Mouse (Mus musculus) yolk sac, embryonic 10.5 days (tissue): Measurements from ENCODE around the gene Hs2st1.

Experiments used
- DNase-seq: peaks from one replicate; pipeline ENCODE4 v3.0.0-alpha.2; 2017; ENCODE audit warnings: low spot score

Gene Hs2st1

GRCm38 (mm10) chr3:144551416-144551815, 18.6 kb downstream of the Hs2st1 start:
- no peak for DNase-seq

DNA sequence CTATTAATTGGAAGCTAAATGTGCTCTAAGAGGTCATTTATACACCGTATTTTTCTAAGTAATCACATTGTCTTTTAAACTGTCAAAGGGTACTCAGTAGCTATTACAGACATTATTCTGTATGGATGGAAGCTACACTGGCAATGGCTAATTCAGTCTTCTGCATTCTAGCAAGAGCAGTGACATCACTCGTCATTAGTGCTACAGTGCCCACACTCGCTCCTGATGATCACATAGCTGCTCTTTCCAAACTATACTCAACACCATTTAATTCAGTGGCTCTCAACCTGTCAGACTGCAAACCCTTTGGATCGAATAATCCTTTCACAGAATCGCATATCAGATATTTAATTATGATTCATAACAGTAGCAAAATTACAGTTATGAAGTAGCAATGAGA, 19.3 kb downstream of the Hs2st1 start:
- no peak for DNase-seq

DNA sequence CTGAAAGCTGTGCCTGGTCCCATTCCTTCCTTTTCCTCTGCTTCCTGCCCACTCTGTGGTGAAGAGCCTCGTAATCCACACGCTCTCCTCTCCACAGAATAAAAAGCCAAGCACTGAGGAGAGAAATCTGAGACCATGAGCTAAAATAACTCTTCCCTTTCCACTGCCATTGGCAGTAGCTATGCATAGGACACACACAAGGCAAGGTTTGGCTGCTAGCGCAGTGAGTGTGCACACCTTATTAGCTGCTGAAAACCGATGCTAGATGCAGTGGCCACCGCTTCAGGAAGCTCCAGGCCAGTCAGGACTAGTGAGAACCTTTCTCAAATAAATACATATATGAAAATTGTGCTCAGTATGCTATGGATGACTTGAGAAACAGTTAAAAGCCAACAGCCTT, 19.9 kb downstream of the Hs2st1 start:
- DNase-seq: no peak

- DNase-seq: no peak
Measured at GRCm38 (mm10) chr3:144548186-144548845, 21.7 kb downstream of the Hs2st1 start.

GRCm38 (mm10) chr3:144546490-144546889, 23.5 kb downstream of the Hs2st1 start:
- no peak for DNase-seq

- DNase-seq: no peak
Measured at GRCm38 (mm10) chr3:144545832-144546231, 24.1 kb downstream of the Hs2st1 start.

DNA sequence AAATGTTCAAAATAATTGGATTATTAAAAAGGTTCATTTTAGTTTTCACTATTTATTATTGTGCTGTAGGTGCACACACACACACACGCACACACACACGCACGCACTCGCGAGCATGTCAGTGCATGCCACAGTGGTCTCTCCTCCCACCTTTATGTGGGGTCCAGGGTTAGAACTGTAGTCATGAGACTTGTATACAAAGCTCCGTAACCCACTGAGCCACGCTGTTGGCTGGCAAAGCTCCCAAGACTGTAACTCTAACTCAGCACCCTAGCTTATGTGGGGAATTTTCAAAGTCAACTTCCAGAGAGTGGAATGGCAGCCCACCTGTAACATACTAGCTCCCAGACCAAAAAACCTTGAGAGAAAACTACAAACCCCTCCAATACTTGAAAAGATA, 24.8 kb downstream of the Hs2st1 start:
- no peak for DNase-seq

DNA sequence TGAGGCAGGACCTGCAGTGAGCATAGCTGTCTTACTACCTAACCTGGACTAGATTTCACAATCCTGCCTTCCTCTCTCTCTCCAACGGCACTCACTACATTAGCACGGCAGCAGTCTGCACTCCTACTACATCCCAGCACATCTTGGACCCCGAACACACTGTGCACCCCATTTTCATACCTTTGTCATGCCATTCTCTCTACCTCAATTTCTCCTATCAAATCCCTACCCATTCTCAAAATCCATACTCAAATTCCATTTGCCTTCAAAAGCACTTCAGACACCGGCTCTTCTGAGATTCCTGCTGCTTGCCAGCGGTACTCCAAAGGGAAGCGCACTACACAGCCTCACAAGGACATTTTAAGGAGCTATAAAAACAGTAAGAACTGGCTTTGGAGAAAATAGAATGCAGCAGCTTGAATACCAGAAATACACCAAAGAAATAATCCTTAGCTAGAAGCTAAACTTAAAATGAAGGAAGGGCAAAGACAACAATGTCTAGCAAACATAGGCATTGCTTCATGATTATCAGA, 28.0 kb downstream of the Hs2st1 start:
- no peak for DNase-seq

- no peak for DNase-seq
Measured at GRCm38 (mm10) chr3:144540805-144541204, 29.2 kb downstream of the Hs2st1 start.

DNA sequence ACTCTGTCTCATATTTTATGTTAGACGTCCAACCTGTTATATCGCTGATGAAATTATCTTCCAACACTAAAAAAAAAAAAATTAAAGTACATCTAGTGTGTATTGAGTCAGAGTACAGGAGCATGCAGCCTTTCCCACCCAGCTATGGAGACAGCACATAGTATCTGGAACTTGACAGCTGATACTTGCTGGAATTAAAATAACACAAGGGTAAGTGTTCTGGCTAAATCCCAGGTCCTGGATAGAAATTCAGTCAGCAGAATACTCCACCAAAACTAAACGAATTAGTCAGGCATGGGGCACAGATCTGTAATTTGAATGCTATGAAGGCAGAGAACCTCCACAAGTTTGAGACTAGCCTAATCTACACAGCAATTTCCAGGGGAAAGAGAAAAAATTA, 30.9 kb downstream of the Hs2st1 start:
- no peak for DNase-seq

DNA sequence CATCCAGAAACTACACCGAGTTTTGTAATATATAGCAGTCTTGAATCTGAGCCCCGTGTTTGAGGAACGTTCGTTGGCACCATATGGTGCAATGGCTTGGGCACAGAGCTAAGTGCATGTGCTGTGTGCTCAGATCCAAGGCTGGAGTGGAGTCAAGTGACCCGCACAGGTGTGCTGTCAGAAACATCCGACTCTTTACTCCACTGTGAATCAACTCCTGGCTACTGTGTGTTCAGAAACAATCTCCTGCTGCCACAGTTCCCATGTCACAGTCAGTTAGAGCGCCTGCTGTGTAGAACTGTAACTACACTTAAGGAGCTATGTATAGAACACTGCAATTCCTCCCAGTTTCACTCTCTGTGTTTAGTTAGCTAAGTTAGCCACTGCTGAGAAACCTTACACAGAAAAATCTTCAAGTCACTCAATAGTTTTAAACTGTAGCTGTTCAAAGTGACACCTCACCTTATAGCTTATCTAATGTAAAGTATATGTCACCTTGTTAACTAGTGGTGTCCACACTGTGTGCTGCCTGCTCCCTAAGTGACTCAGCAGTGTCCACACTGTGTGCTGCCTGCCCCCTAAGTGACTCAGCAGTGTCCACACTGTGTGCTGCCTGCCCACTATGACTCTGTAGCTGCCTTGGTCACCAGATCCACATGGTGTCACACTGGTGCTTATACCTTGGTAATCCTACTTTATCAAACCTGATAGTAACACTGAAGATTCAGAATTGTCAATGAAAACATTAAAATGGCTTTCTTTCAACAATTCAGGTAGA, 32.7 kb downstream of the Hs2st1 start:
- DNase-seq: no peak

- DNase-seq: no peak
Measured at GRCm38 (mm10) chr3:144535056-144535455, 34.9 kb downstream of the Hs2st1 start.

DNA sequence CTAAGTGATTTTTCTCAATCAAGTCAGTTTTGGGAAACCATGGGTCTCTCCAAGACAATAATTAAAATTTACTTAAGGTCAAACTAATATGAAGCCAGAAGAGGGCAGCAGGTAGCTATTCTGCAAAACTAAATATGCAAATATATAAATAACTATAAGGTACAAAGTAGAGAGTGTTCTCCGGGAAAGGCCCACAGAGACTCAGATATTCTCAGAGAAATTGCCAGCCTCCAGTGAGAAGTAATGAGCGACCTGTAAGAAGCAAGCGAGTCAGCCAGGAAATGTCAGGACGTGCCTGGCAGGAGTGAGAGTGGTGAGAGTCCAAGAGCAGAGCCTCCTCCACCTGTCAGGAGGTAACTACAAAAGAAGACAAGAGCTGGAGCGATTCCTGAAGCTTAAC, 39.0 kb downstream of the Hs2st1 start:
- DNase-seq: no peak

GRCm38 (mm10) chr3:144527918-144528317, 42.1 kb downstream of the Hs2st1 start:
- DNase-seq: no peak

DNA sequence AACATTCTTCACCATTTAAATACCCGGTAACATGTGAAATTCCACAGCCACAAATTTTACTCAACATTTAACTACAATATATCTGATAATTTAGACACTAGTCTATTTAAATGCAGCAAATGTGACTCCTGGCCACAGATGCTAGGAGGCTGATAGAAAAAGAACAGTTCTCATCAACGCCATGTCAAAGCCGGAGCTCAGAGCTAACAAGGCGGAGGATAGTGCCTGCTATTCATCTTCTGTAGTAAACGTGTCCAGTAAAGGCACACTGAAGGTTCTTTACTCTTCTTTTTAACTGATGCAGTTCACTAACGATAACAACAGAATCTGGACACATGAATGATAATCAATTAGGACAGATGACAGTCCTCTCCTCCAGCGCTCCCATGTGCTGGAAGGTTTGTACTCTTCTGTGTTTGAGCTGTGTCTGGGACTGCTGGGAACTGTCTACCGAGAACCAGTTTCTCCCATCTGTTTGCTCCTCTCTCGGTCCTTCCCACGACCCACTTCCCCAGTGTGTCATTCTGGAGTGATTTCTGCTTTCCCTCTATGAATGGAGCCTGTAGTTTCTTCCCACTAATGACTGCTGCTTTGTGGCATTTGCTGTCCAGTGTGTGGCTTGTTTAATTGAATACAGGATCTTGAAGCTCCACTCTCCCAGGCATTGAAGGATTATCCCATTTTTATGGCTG, 50.3 kb downstream of the Hs2st1 start:
- no peak for DNase-seq

DNA sequence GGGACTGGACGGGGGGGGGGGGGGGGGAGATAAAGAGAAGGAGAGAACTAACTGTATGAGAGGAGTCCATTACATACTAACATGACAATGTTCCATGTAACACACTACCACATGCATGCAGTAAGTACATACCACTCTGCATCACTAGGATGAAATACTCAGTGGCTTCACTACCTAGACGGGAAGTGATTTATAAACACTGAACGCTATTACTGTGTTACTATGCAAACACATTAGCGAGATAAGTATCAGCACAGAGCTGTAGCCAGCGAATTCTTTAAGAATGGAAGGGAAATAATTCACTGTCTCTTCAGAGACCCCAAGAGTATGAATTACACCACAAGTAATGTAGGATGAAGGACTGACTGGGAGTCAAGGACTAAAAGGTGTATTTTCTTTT, 51.1 kb downstream of the Hs2st1 start:
- no peak for DNase-seq

DNA sequence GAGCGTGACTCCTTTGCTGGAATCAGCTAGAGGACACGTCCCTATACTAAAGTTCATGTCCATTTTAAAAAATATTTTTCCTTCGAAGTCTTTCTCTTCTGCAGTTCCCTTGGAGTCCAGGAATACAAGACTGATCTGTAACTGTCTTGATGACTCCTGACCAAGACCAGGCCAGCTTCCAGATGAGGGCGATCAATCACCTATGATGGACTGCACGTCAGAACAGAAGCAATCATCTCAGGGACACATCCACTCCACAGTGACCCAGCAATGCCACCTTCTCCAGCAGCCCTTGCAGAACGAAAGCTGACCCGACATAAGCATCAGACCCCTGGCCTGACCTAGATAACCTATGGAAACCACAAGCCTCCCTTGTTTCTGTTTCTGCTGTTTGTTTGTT, 54.7 kb downstream of the Hs2st1 start:
- no peak for DNase-seq

GRCm38 (mm10) chr3:144514122-144514505, 55.9 kb downstream of the Hs2st1 start:
- DNase-seq: no peak

GRCm38 (mm10) chr3:144513169-144514121, 56.5 kb downstream of the Hs2st1 start:
- DNase-seq: no peak

DNA sequence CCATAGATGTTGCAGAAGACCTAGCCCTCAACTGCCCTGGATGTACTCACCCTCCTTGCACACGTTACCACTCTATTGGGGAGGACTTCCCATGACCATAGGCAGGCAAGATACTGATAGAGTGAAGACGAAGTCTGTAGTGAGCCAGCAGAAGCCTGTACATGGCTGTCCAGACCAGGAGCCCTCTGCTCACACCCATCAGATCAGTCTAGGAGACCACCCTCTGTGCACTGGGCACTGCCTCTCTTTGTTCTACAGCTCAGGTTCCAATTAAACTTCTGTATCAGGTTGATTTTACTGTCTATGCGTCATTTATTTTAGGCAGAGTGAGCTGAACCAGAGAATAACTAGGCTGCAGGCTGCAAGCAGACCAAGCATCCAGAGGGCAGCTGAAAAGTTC, 59.3 kb downstream of the Hs2st1 start:
- DNase-seq: no peak

DNA sequence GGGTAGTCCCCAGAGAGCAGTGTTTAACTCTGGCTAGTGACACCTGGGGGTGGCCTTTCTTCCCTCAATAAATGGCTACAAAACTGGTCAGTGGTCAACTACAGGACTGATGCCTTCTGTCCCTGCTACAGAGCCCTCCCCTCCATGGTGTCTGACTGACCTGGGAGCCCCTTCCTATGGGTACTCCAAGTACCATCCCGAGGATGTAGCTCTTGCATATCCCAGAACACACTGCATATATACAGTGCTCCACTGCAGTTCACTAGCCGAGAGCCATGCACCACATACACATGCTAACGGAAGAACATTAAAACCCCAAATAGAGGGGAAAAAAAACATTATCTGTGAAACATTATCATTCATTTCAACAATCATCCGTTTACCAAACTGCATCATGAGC, 61.6 kb downstream of the Hs2st1 start:
- DNase-seq: no peak

- no peak for DNase-seq
Measured at GRCm38 (mm10) chr3:144507885-144508284, 62.1 kb downstream of the Hs2st1 start.
